Mouse (Mus musculus) monocyte, adult 5-6 weeks (primary cell): Measurements from ENCODE around the gene Acoxl. TPM values are rescaled to one million over a fixed set of nuclear protein-coding genes. Genes with fewer than 3 reads are reported as not detected.
A peak's percentile ranks its signal among the peaks of the same experiment; 100 is the strongest.
"Not testable (repeated sequence)": the region's sequence is repeated elsewhere in the genome, so short reads cannot be mapped to it uniquely, and the experiment has no call there.

Experiments used
- ATAC-seq: fragments of 153-309, 156-312 bp; replicated peaks from 2 replicates; pipeline ENCODE4 v1.8.0; 2017; ENCODE audit warnings: mild to moderate bottlenecking; ENCODE audit not compliant: low TSS enrichment, insufficient number of reproducible peaks, severe bottlenecking, poor library complexity, low FRiP score
- total RNA-seq: library from RNA; stranded (forward); fragments of 200-1000, 200-491, 200-594 nt; gene quantifications from 3 replicates; pipeline ENCODE4 v1.2.3, GENCODE M21; 2017

The Acoxl gene
- total RNA-seq, 1 experiment from 2014 or later = not detected

GRCm38 (mm10) chr2:128087798-128088545, 249.3 kb downstream of the Acoxl start:
- ATAC-seq = no peak

- ATAC-seq = no peak
Measured at GRCm38 (mm10) chr2:128090283-128090885, 251.7 kb downstream of the Acoxl start.

GRCm38 (mm10) chr2:128091431-128092369, 253.0 kb downstream of the Acoxl start:
- ATAC-seq = no peak

GRCm38 (mm10) chr2:128092451-128092850, 253.8 kb downstream of the Acoxl start:
- no peak for ATAC-seq

- no peak for ATAC-seq
Measured at GRCm38 (mm10) chr2:128094196-128094595, 255.5 kb downstream of the Acoxl start.

GRCm38 (mm10) chr2:128094602-128095001, 255.9 kb downstream of the Acoxl start:
- ATAC-seq = no peak

- ATAC-seq = no peak
Measured at GRCm38 (mm10) chr2:128095270-128095669, 256.6 kb downstream of the Acoxl start.

- no peak for ATAC-seq
Measured at GRCm38 (mm10) chr2:128096070-128096469, 257.4 kb downstream of the Acoxl start.

- not testable (repeated sequence) for ATAC-seq
Measured at GRCm38 (mm10) chr2:128098118-128098517, 259.4 kb downstream of the Acoxl start.

- ATAC-seq = no peak
Measured at GRCm38 (mm10) chr2:128102086-128102485, 263.4 kb downstream of the Acoxl start.

GRCm38 (mm10) chr2:128104815-128105214, 266.1 kb downstream of the Acoxl start:
- ATAC-seq = no peak

- no peak for ATAC-seq
Measured at GRCm38 (mm10) chr2:128105651-128106050, 267.0 kb downstream of the Acoxl start.

GRCm38 (mm10) chr2:128111537-128111936, 272.9 kb downstream of the Acoxl start:
- no peak for ATAC-seq

- ATAC-seq = no peak
Measured at GRCm38 (mm10) chr2:128114621-128115020, 275.9 kb downstream of the Acoxl start.

GRCm38 (mm10) chr2:128115579-128115978, 276.9 kb downstream of the Acoxl start:
- no peak for ATAC-seq

- no peak for ATAC-seq
Measured at GRCm38 (mm10) chr2:128117605-128118004, 278.9 kb downstream of the Acoxl start.

- no peak for ATAC-seq
Measured at GRCm38 (mm10) chr2:128118971-128119370, 280.3 kb downstream of the Acoxl start.

- ATAC-seq = peak; percentile 28; the same call in 1 of the 2 replicates
Measured at GRCm38 (mm10) chr2:128122491-128122890, 283.8 kb downstream of the Acoxl start.
